Mouse (Mus musculus) lung, embryonic 16.5 days (tissue): Measurements from ENCODE around the gene Cd9. TPM values are rescaled to one million over a fixed set of nuclear protein-coding genes. Genes with fewer than 3 reads are reported as not detected.

Source experiments
- ATAC-seq: fragments of 200-750 bp; cut with Nextera tagmentation; 2 replicates; pipeline ENCODE4 v1.8.0; 2017; ENCODE audit warnings: low read depth, mild to moderate bottlenecking, moderate library complexity
- H3K27ac ChIP-seq: fragments of 300-500 bp; sonication (generic); 2 replicates; pipeline ENCODE4 v1.5.1; 2014; ENCODE audit warnings: mild to moderate bottlenecking, control low read depth, low read length
- H3K27me3 ChIP-seq: fragments of 300-500 bp; sonication (generic); 2 replicates; pipeline ENCODE4 v1.6.1; 2014; ENCODE audit warnings: low read depth, low read length, mixed read lengths; ENCODE audit not compliant: control insufficient read depth, insufficient read depth
- H3K36me3 ChIP-seq: fragments of 300-500 bp; sonication (generic); 2 replicates; pipeline ENCODE4 v1.6.1; 2014; ENCODE audit warnings: low read length; ENCODE audit not compliant: control insufficient read depth, insufficient read depth
- H3K4me1 ChIP-seq: fragments of 300-500 bp; sonication (generic); replicated peaks from 2 replicates; pipeline ENCODE4 v1.6.1; 2014; ENCODE audit warnings: low read length, mixed read lengths; ENCODE audit not compliant: control insufficient read depth, insufficient read depth
- H3K4me2 ChIP-seq: fragments of 300-500 bp; sonication (generic); 2 replicates; pipeline ENCODE4 v1.6.1; 2014; ENCODE audit warnings: low read depth, low read length, control low read depth
- H3K4me3 ChIP-seq: fragments of 300-500 bp; sonication (generic); 2 replicates; pipeline ENCODE4 v1.5.1; 2014; ENCODE audit warnings: mild to moderate bottlenecking, low read length, control low read depth
- H3K9ac ChIP-seq: fragments of 300-500 bp; sonication (generic); 2 replicates; pipeline ENCODE4 v1.6.1; 2014; ENCODE audit warnings: low read length, control low read depth
- H3K9me3 ChIP-seq: fragments of 300-500 bp; sonication (generic); 2 replicates; pipeline ENCODE4 v1.6.1; 2016; ENCODE audit warnings: low read length; ENCODE audit not compliant: control insufficient read depth
- WGBS: fragments of 180-500 bp; shearing (Covaris S2); extraction: QIAGEN DNeasy Blood & Tissue Kit; methylation state at CpG from one replicate; pipeline ENCODE4 v1.1.7; 2014; 5-methylcytosine and 5-hydroxymethylcytosine counted together
- polyA plus RNA-seq: library from polyadenylated mRNA; unstranded; fragments of >200 nt; fragmentation: Nextera tagmentation; extraction: Ambion mirVana; gene quantifications from 2 replicates; pipeline ENCODE4 v1.2.1, GENCODE M21; 2015

Cd9 gene
- polyA plus RNA-seq, 1 experiment from 2014 or later: 356 TPM

DNA sequence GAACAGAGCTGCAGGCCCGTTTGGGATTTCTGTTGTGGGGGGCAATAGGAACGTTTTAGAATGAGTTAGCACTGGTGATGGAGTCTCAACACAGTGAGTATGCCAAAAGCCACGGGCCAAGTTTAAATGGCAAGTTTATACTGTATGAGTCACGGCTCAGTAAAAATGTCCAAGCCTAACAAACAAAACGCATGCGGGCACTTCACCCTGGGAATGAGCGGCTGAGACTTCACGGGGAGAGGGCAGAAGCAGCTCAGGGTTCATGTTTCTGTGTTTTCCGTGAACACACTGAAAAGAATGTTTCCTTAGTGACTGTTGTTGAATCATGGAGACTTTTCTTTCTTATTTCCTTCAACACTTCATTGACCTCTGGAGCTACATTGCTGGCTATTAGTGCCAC, 81.3 kb downstream of the Cd9 start:
- H3K4me2 ChIP-seq: no peak overlapping the region

DNA sequence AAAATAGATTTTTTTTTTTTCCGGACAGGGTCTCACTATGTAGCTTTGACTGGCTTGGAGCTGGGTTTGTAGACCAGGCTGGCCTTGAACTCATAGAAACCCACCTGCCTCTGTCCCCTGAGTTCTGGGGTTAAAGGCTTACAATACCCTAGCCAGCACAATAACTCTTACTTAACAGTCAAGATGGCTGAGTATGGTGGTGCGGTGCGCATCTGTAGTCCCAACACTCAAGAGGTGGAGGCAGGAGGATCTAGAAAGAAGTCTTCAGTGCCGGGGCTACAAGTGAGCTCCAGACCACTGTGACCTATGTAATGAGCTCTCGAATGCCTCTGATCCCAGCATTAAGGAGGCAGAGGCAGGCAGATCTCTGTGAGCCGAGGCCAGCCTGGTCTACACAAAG, 82.9 kb downstream of the Cd9 start:
- Histone ChIP-seq H3K4me3 (no peak overlapping the region), H3K4me1 (no peaks in the 10 kb centered on the region; the same call in 1 of the 2 replicates), H3K27me3 (no peaks in the 10 kb centered on the region; the same call in 1 of the 2 replicates), H3K36me3 (no peaks in the 10 kb centered on the region), H3K9me3 (no peaks in the 10 kb centered on the region; the same call in 1 of the 2 replicates), H3K4me2 (no peak overlapping the region), H3K27ac (no peak overlapping the region), H3K9ac (no peak overlapping the region)
- WGBS: 91% methylated on average over 6 of the region's 6 CpGs
- ATAC-seq: no peak

More for the DNA sequence above, 81.3 kb downstream of the Cd9 start:
- Histone ChIP-seq H3K4me1 (no peaks in the 10 kb centered on the region; the same call in 1 of the 2 replicates), H3K36me3 (no peaks in the 10 kb centered on the region), H3K27me3 (no peaks in the 10 kb centered on the region; the same call in 1 of the 2 replicates), H3K4me3 (no peak overlapping the region), H3K9me3 (no peaks in the 10 kb centered on the region; the same call in 1 of the 2 replicates), H3K27ac (no peak overlapping the region), H3K9ac (no peak overlapping the region)
- ATAC-seq: peak; percentile 56
- 62% methylated on average over 9 of the region's 9 CpGs for WGBS

DNA sequence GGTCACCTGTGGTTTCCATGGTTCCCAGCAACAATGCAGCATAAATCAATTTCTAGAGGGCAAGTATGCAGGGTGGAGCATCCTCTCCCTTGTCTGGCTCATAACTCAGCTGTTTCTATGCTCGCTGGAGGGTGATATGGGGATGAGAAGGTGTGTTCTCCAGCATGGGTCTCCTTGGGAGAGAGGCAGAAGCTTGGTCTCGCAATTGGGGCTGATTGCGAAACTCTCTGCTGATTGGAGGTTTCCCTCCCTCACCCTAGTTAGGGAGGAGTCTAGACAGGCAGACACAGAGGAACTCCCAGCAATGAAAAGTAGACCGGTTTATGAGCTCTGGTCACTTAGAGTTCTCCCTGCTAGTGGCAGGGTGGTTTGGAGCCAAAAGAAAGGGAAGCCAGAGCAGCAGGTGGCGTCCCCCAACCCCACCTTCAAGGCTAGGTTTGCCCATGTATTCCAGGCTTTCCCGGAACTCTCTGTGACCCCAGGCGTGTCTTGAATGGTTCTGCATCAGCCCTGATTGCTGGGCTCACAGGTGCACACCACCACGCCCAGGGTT, 83.5 kb downstream of the Cd9 start:
- H3K4me3 ChIP-seq: no peak overlapping the region
- no peaks in the 10 kb centered on the region; the same call in 1 of the 2 replicates for H3K27me3 ChIP-seq
- WGBS: 53% methylated on average over 8 of the region's 8 CpGs
- H3K4me2 ChIP-seq: no peak overlapping the region
- no peak overlapping the region for H3K27ac ChIP-seq
- H3K9me3 ChIP-seq: no peaks in the 10 kb centered on the region; the same call in 1 of the 2 replicates
- no peaks in the 10 kb centered on the region; the same call in 1 of the 2 replicates for H3K4me1 ChIP-seq
- no peaks in the 10 kb centered on the region for H3K36me3 ChIP-seq
- H3K9ac ChIP-seq: no peak overlapping the region; the same call in 1 of the 2 replicates
- ATAC-seq: peak; percentile 36; the same call in 1 of the 2 replicates

DNA sequence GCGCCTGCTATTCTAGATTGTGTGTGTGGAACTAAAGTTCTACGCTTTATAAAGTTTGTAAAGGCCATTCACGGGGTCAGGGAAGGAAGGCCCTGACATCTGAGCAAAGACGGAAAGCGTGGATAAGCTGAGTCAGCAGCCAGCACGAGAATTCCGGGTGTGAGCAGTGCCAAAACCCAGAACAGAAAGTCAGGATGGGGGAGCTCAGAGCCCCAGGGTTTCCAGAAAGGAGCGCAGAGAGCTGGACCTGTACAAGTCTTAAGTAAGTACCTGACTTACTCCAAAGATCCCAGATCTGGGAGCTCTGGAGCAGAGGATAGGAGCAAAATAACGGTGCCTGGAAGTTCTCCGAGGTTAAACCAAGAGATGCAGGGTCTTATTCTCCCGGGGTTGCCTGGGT, 84.0 kb downstream of the Cd9 start:
- Histone ChIP-seq H3K27ac (no peak overlapping the region), H3K9me3 (no peaks in the 10 kb centered on the region; the same call in 1 of the 2 replicates), H3K36me3 (no peaks in the 10 kb centered on the region), H3K4me3 (no peak overlapping the region), H3K27me3 (no peaks in the 10 kb centered on the region; the same call in 1 of the 2 replicates), H3K4me2 (no peak overlapping the region), H3K4me1 (no peaks in the 10 kb centered on the region; the same call in 1 of the 2 replicates), H3K9ac (no peak overlapping the region; the same call in 1 of the 2 replicates)
- no peak for ATAC-seq
- WGBS: 62% methylated on average over 11 of the region's 11 CpGs

Other genes with a start within 250 kb of the Cd9 start
- gene Tuba3a, start 208.7 kb downstream of the Cd9 start, polyA plus RNA-seq: 0.16 TPM in 1 of 2 replicates, not detected in the other
- gene Ltbr, start 180.9 kb downstream of the Cd9 start, polyA plus RNA-seq: 91.1 and 96.4 TPM in 2 replicates
- gene Scnn1a, start 174.1 kb downstream of the Cd9 start, polyA plus RNA-seq: 9.1 and 13.4 TPM in 2 replicates
- 115 and 117 TPM in 2 replicates for gene Tnfrsf1a, start 145.4 kb downstream of the Cd9 start, polyA plus RNA-seq
- gene Plekhg6, start 114.0 kb downstream of the Cd9 start, polyA plus RNA-seq: 0.49 and 0.99 TPM in 2 replicates
- gene Vwf, start 52.0 kb upstream of the Cd9 start, polyA plus RNA-seq: 21.6 and 22.2 TPM in 2 replicates
- gene Ano2, start 195.6 kb upstream of the Cd9 start, polyA plus RNA-seq: 0.13 and 0.16 TPM in 2 replicates